Mouse (Mus musculus): ENCODE measurements at regions not wholly inside any gene's neighbourhood (a gene's known extent, or its start where the extent isn't known, plus 50 kb on each side); places are given as distances from the start of the nearest gene placed in this dataset.

GRCm38 (mm10) chr9:80912177-80912576, 446.9 kb upstream of the Impg1 start:
- no peak for TF ChIP-seq CTCF (IDR thresholded peaks at IDR 0.05; ENCODE audit: low read depth)
- TF ChIP-seq EP300 (IDR thresholded peaks at IDR 0.05; ENCODE audit: low read depth) = no peak
- Histone ChIP-seq H3K9ac (replicated peaks) (no peak overlapping the region), H3K27me3 (ENCODE audit: insufficient read depth, low read length) (no peaks in the 10 kb centered on the region), H3K36me3 (replicated peaks; ENCODE audit: insufficient read depth, low read length) (no peaks in the 10 kb centered on the region), H3K4me1 (ENCODE audit: insufficient read depth) (no peaks in the 10 kb centered on the region), H3K4me3 (ENCODE audit: low read depth, low read length) (no peak overlapping the region), H3K4me2 (ENCODE audit: low read depth, low read length) (no peak overlapping the region), H3K27ac (ENCODE audit: low read depth) (no peak overlapping the region), H3K9me3 (ENCODE audit: low read length) (no peaks in the 10 kb centered on the region)
- ATAC-seq (no peak), DNase-seq (no peak)

- Histone ChIP-seq H3K9ac (replicated peaks) (no peak overlapping the region), H3K4me3 (ENCODE audit: low read depth, low read length) (no peak overlapping the region), H3K27ac (ENCODE audit: low read depth) (no peak overlapping the region), H3K9me3 (ENCODE audit: low read length) (no peaks in the 10 kb centered on the region), H3K4me1 (ENCODE audit: insufficient read depth) (no peaks in the 10 kb centered on the region), H3K27me3 (ENCODE audit: insufficient read depth, low read length) (no peaks in the 10 kb centered on the region), H3K36me3 (replicated peaks; ENCODE audit: insufficient read depth, low read length) (no peaks in the 10 kb centered on the region), H3K4me2 (ENCODE audit: low read depth, low read length) (no peak overlapping the region)
- DNase-seq = no peak
- ATAC-seq = no peak
- TF ChIP-seq EP300 (IDR thresholded peaks at IDR 0.05; ENCODE audit: low read depth) = no peak
- no peak for TF ChIP-seq CTCF (IDR thresholded peaks at IDR 0.05; ENCODE audit: low read depth)
- 67% methylated on average over 4 of the region's 4 CpGs for WGBS (ENCODE audit: insufficient replicate concordance)
Measured at GRCm38 (mm10) chr9:80866807-80867206, 401.5 kb upstream of the Impg1 start.

DNA sequence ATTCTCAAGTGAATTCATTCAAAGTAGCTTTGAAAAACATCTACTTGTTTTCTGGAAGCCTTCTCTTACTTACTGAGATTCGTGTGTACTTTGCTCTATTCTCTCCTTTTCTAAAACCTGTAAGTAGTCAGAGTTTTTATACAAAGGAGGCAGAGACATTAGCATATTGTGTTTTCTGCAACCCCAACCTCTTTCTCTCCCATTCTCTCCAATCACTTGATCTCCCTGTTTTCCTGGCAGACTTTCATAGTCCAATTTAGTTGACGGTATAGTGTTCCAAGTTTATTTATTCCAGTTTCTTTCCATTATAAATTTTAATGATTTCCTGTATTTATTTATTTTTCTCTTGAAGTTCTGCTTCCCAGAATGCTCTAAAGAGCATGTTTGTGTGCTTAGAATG, 393.7 kb upstream of the Impg1 start:
- DNase-seq = no peak
- Histone ChIP-seq H3K27me3 (ENCODE audit: insufficient read depth, low read length) (no peaks in the 10 kb centered on the region), H3K4me1 (ENCODE audit: insufficient read depth) (no peaks in the 10 kb centered on the region), H3K9ac (replicated peaks) (no peak overlapping the region), H3K27ac (ENCODE audit: low read depth) (no peak overlapping the region), H3K4me2 (ENCODE audit: low read depth, low read length) (no peak overlapping the region), H3K4me3 (ENCODE audit: low read depth, low read length) (no peak overlapping the region), H3K9me3 (ENCODE audit: low read length) (no peaks in the 10 kb centered on the region), H3K36me3 (replicated peaks; ENCODE audit: insufficient read depth, low read length) (no peaks in the 10 kb centered on the region)
- no peak for ATAC-seq
- WGBS (ENCODE audit: insufficient replicate concordance) = 53% methylated on average over 2 of the region's 2 CpGs
- no peak for TF ChIP-seq CTCF (IDR thresholded peaks at IDR 0.05; ENCODE audit: low read depth)
- TF ChIP-seq EP300 (IDR thresholded peaks at IDR 0.05; ENCODE audit: low read depth) = no peak

GRCm38 (mm10) chr9:80848190-80848589, 382.9 kb upstream of the Impg1 start:
- WGBS (ENCODE audit: insufficient replicate concordance) = 63% methylated on average over 3 of the region's 3 CpGs
- TF ChIP-seq CTCF (IDR thresholded peaks at IDR 0.05; ENCODE audit: low read depth) (no peak), EP300 (IDR thresholded peaks at IDR 0.05; ENCODE audit: low read depth) (no peak)
- Histone ChIP-seq H3K9me3 (ENCODE audit: low read length) (no peaks in the 10 kb centered on the region), H3K36me3 (replicated peaks; ENCODE audit: insufficient read depth, low read length) (no peaks in the 10 kb centered on the region), H3K9ac (replicated peaks) (no peak overlapping the region), H3K4me3 (ENCODE audit: low read depth, low read length) (no peak overlapping the region), H3K27ac (ENCODE audit: low read depth) (no peak overlapping the region), H3K4me1 (ENCODE audit: insufficient read depth) (no peaks in the 10 kb centered on the region), H3K27me3 (ENCODE audit: insufficient read depth, low read length) (no peaks in the 10 kb centered on the region), H3K4me2 (ENCODE audit: low read depth, low read length) (no peak overlapping the region)
- ATAC-seq (no peak), DNase-seq (no peak)

DNA sequence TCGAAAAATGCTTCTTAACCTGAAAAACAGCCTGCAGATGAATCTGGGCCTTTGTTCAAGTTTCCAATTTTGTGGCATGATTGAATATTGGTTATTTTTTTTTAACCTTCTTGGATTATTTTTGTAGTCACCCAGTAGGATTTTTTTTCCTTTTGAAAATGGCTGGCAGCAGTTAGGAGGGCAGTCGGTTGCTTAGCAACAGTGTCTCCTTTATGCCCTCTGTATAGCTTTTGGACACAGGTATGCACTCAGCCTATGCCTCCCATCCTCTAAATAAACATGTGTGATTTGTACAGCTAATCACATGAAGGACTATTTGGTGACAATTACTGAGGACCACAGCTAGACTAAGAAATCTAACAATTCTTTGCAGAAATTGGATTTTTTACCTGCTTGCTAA, 367.5 kb upstream of the Impg1 start:
- no peak overlapping the region for H3K27ac ChIP-seq (ENCODE audit: low read depth)
- no peak overlapping the region for H3K4me3 ChIP-seq (ENCODE audit: low read depth, low read length)
- no peaks in the 10 kb centered on the region for H3K4me1 ChIP-seq (ENCODE audit: insufficient read depth)
- no peak for ATAC-seq
- no peak for DNase-seq
- H3K9ac ChIP-seq (replicated peaks) = no peak overlapping the region
- no peaks in the 10 kb centered on the region for H3K36me3 ChIP-seq (replicated peaks; ENCODE audit: insufficient read depth, low read length)
- H3K9me3 ChIP-seq (ENCODE audit: low read length) = no peaks in the 10 kb centered on the region
- WGBS (ENCODE audit: insufficient replicate concordance) = 69% methylated on average over 2 of the region's 2 CpGs
- H3K4me2 ChIP-seq (ENCODE audit: low read depth, low read length) = no peak overlapping the region
- no peak for TF ChIP-seq CTCF (IDR thresholded peaks at IDR 0.05; ENCODE audit: low read depth)
- no peak for TF ChIP-seq EP300 (IDR thresholded peaks at IDR 0.05; ENCODE audit: low read depth)
- no peaks in the 10 kb centered on the region for H3K27me3 ChIP-seq (ENCODE audit: insufficient read depth, low read length)

- no peak for TF ChIP-seq CTCF (IDR thresholded peaks at IDR 0.05; ENCODE audit: low read depth)
- TF ChIP-seq EP300 (IDR thresholded peaks at IDR 0.05; ENCODE audit: low read depth) = no peak
- Histone ChIP-seq H3K4me3 (ENCODE audit: low read depth, low read length) (no peak overlapping the region), H3K36me3 (replicated peaks; ENCODE audit: insufficient read depth, low read length) (no peaks in the 10 kb centered on the region), H3K9me3 (ENCODE audit: low read length) (no peaks in the 10 kb centered on the region), H3K27me3 (ENCODE audit: insufficient read depth, low read length) (no peaks in the 10 kb centered on the region), H3K9ac (replicated peaks) (no peak overlapping the region), H3K27ac (ENCODE audit: low read depth) (no peak overlapping the region), H3K4me2 (ENCODE audit: low read depth, low read length) (no peak overlapping the region), H3K4me1 (ENCODE audit: insufficient read depth) (no peaks in the 10 kb centered on the region)
- WGBS (ENCODE audit: insufficient replicate concordance) = 44% methylated on average over 1 of the region's 1 CpGs
- ATAC-seq (no peak), DNase-seq (no peak)
Measured at GRCm38 (mm10) chr9:80825346-80825745, 360.1 kb upstream of the Impg1 start.

GRCm38 (mm10) chr9:80820066-80820465, 354.8 kb upstream of the Impg1 start:
- Histone ChIP-seq H3K4me1 (ENCODE audit: insufficient read depth) (no peaks in the 10 kb centered on the region), H3K27ac (ENCODE audit: low read depth) (no peak overlapping the region), H3K4me2 (ENCODE audit: low read depth, low read length) (no peak overlapping the region), H3K9me3 (ENCODE audit: low read length) (no peaks in the 10 kb centered on the region), H3K4me3 (ENCODE audit: low read depth, low read length) (no peak overlapping the region), H3K36me3 (replicated peaks; ENCODE audit: insufficient read depth, low read length) (no peaks in the 10 kb centered on the region), H3K27me3 (ENCODE audit: insufficient read depth, low read length) (no peaks in the 10 kb centered on the region), H3K9ac (replicated peaks) (no peak overlapping the region)
- DNase-seq (no peak), ATAC-seq (no peak)
- TF ChIP-seq CTCF (IDR thresholded peaks at IDR 0.05; ENCODE audit: low read depth) (no peak), EP300 (IDR thresholded peaks at IDR 0.05; ENCODE audit: low read depth) (no peak)
- WGBS (ENCODE audit: insufficient replicate concordance) = 53% methylated on average over 3 of the region's 3 CpGs

Data from liver, postnatal 0 days (tissue).